Mouse (Mus musculus) forebrain, embryonic 11.5 days (tissue): ENCODE data around the gene Ica1. TPM values are rescaled to one million over a fixed set of nuclear protein-coding genes. Genes with fewer than 3 reads are reported as not detected.

Experiments
- ATAC-seq: fragments of 200-750 bp; cut with Nextera tagmentation; replicated peaks from 2 replicates; pipeline ENCODE4 v1.8.0; 2017; ENCODE audit warnings: moderate TSS enrichment; ENCODE audit not compliant: low FRiP score
- DNase-seq: peaks from one replicate; pipeline ENCODE4 v3.0.0-alpha.2; 2017; ENCODE audit warnings: low spot score
- H3K27ac ChIP-seq: fragments of 300-500 bp; sonication (generic); 2 replicates; pipeline ENCODE4 v1.5.1; 2014; ENCODE audit warnings: low read depth, low read length
- H3K27me3 ChIP-seq: fragments of 300-500 bp; sonication (generic); 2 replicates; pipeline ENCODE4 v1.6.1; 2014; ENCODE audit warnings: mild to moderate bottlenecking, low read length, mixed read lengths; ENCODE audit not compliant: control insufficient read depth, insufficient read depth
- H3K36me3 ChIP-seq: fragments of 300-500 bp; sonication (generic); 2 replicates; pipeline ENCODE4 v1.6.1; 2014; ENCODE audit warnings: mild to moderate bottlenecking, low read length, moderate library complexity, mixed read lengths; ENCODE audit not compliant: control insufficient read depth, insufficient read depth
- H3K4me1 ChIP-seq: fragments of 300-500 bp; sonication (generic); replicated peaks from 2 replicates; pipeline ENCODE4 v1.6.1; 2014; ENCODE audit warnings: low read length, mixed read lengths; ENCODE audit not compliant: control insufficient read depth, insufficient read depth
- H3K4me2 ChIP-seq: fragments of 300-500 bp; sonication (generic); 2 replicates; pipeline ENCODE4 v1.6.1; 2014; ENCODE audit warnings: low read depth, mild to moderate bottlenecking, low read length, moderate library complexity, mixed read lengths; ENCODE audit not compliant: severe bottlenecking
- H3K4me3 ChIP-seq: fragments of 300-500 bp; sonication (generic); 2 replicates; pipeline ENCODE4 v1.5.1; 2014; ENCODE audit warnings: low read depth, low read length
- H3K9ac ChIP-seq: fragments of 300-500 bp; sonication (generic); 2 replicates; pipeline ENCODE4 v1.6.1; 2014; ENCODE audit warnings: low read length
- H3K9me3 ChIP-seq: fragments of 300-500 bp; sonication (generic); 2 replicates; pipeline ENCODE4 v1.6.1; 2016; ENCODE audit warnings: low read length, mixed read lengths; ENCODE audit not compliant: control insufficient read depth
- WGBS: fragments of 180-500 bp; shearing (Covaris S2); extraction: QIAGEN DNeasy Blood & Tissue Kit; methylation state at CpG from one replicate; pipeline ENCODE4 v1.1.7; 2014; 5-methylcytosine and 5-hydroxymethylcytosine counted together
- polyA plus RNA-seq: library from polyadenylated mRNA; unstranded; fragments of >200 nt; fragmentation: Nextera tagmentation; extraction: Ambion mirVana; gene quantifications from 2 replicates; pipeline ENCODE4 v1.2.1, GENCODE M21; 2014

Ica1 gene
- polyA plus RNA-seq, 1 experiment from 2014 or later: 13.2 TPM

DNA sequence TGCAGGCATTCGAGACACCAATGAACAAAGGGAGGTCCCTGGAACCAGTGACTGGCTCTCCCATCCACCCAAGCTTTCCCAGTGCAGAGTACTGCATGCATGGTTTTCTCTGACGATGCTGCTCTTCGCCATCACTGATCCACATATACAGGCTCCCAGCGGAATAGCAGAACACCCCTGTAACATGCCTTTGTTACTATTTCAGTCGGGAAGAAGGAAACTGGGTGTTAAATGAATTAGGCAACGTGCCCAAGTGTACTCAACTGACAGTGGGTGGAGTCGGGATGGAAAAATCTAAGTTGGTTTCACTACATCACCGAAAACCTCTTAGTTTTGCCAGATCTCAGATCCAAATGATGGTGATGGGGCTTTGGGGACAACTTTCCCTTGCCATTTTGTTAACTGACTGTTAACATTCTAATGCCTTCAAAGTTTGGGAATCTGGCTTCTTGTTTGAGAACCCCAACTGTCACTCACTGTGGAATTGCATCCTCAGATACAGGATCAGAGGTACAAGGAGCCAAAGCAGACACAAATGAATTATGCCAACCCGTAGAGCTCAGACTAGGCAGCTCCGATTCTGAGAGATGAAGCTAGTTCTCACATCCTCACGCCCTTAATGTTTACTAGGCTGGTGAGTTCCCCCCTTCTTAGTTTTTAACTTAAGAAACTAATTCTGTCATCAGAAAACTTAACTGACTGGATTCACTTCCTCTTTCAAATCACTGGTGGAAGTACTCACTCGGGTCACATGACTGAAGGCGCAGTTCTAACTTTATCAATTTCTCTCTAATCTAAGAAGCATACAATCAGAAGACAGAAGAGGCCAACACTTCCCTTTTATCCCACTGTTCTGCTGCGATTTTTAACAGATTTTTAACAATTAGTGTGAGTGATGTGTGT is 91.4 kb downstream of the Ica1 start:
- H3K27ac ChIP-seq: no peak overlapping the region
- WGBS: 89% methylated on average over 14 of the region's 14 CpGs
- DNase-seq: no peak

DNA sequence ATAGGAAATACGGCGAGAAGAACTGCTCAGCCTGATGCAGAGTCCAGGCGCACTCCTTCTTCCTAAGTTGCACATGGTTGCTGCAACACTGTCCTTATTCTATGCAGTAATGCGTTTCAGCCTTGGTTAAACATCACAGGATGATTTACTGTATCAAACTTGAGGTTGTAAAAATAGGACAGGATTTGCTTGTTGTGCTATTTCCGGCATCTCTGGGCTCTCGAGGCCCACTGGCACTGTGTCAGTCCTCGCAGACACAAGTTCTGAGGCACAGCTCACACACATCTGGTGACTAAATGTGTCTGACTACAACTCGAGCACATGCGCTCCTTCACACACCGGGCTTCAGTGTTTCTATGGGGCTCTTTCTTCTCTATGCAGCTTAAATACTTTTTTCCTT is 94.9 kb downstream of the Ica1 start:
- H3K9me3 ChIP-seq: no peaks in the 10 kb centered on the region
- DNase-seq (no peak), ATAC-seq (no peak)
- no peak overlapping the region for H3K4me3 ChIP-seq
- H3K27me3 ChIP-seq: no peaks in the 10 kb centered on the region
- H3K27ac ChIP-seq: no peak overlapping the region
- 93% methylated on average over 10 of the region's 10 CpGs for WGBS
- H3K9ac ChIP-seq: no peak overlapping the region
- H3K4me2 ChIP-seq: no peak overlapping the region
- no peaks in the 10 kb centered on the region for H3K4me1 ChIP-seq
- H3K36me3 ChIP-seq: no peaks in the 10 kb centered on the region

More for the DNA sequence above, 91.4 kb downstream of the Ica1 start:
- H3K4me2 ChIP-seq: no peak overlapping the region
- H3K4me1 ChIP-seq: no peaks in the 10 kb centered on the region
- no peak for ATAC-seq
- no peak overlapping the region for H3K4me3 ChIP-seq
- H3K9me3 ChIP-seq: no peaks in the 10 kb centered on the region
- H3K36me3 ChIP-seq: no peaks in the 10 kb centered on the region
- no peak overlapping the region for H3K9ac ChIP-seq
- no peaks in the 10 kb centered on the region for H3K27me3 ChIP-seq

DNA sequence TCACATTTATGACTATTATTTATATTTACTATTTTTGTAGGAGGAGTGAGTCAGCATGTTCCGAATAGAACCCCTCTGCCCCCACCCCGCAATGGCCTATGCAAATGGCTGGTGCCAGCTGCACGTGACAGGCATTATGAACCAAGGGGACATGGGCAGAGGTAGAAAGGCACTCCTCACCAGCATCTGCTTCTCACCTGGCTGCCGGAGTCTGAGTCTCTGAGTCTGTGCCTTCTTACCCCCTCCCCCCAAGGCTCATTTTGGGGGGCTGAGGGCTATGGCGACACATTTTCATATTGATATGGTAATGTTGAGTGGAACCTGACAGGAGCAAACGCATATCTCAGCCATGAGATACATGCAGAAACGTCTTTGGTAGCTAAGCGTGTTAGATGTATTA is 97.4 kb downstream of the Ica1 start:
- WGBS: 89% methylated on average over 8 of the region's 8 CpGs
- H3K27me3 ChIP-seq: no peaks in the 10 kb centered on the region

GRCm38 (mm10) chr6:8673013-8673412 is 105.3 kb downstream of the Ica1 start:
- 94% methylated on average over 4 of the region's 4 CpGs for WGBS
- H3K27ac ChIP-seq: no peak overlapping the region

More for the DNA sequence above, 97.4 kb downstream of the Ica1 start:
- DNase-seq (no peak), ATAC-seq (no peak)
- no peaks in the 10 kb centered on the region for H3K4me1 ChIP-seq
- no peak overlapping the region for H3K4me2 ChIP-seq
- H3K36me3 ChIP-seq: no peaks in the 10 kb centered on the region
- no peak overlapping the region for H3K4me3 ChIP-seq
- H3K27ac ChIP-seq: no peak overlapping the region
- no peak overlapping the region for H3K9ac ChIP-seq
- no peaks in the 10 kb centered on the region for H3K9me3 ChIP-seq

GRCm38 (mm10) chr6:8669343-8669742 is 108.9 kb downstream of the Ica1 start:
- ATAC-seq: no peak
- 81% methylated on average over 4 of the region's 4 CpGs for WGBS
- no peak overlapping the region for H3K27ac ChIP-seq

More at GRCm38 (mm10) chr6:8673013-8673412, 105.3 kb downstream of the Ica1 start:
- H3K27me3 ChIP-seq: no peaks in the 10 kb centered on the region
- H3K9me3 ChIP-seq: no peaks in the 10 kb centered on the region
- H3K4me1 ChIP-seq: no peaks in the 10 kb centered on the region
- no peak for ATAC-seq
- no peak for DNase-seq
- no peak overlapping the region for H3K9ac ChIP-seq
- no peak overlapping the region for H3K4me3 ChIP-seq
- no peak overlapping the region for H3K4me2 ChIP-seq
- no peaks in the 10 kb centered on the region for H3K36me3 ChIP-seq

GRCm38 (mm10) chr6:8668013-8668811 is 110.1 kb downstream of the Ica1 start:
- 76% methylated on average over 6 of the region's 6 CpGs for WGBS
- H3K4me1 ChIP-seq: no peaks in the 10 kb centered on the region
- no peaks in the 10 kb centered on the region for H3K36me3 ChIP-seq
- DNase-seq (no peak), ATAC-seq (no peak)
- H3K4me2 ChIP-seq: no peak overlapping the region
- no peak overlapping the region for H3K9ac ChIP-seq
- no peaks in the 10 kb centered on the region for H3K9me3 ChIP-seq
- H3K27me3 ChIP-seq: no peaks in the 10 kb centered on the region
- no peak overlapping the region for H3K4me3 ChIP-seq
- no peak overlapping the region for H3K27ac ChIP-seq

More at GRCm38 (mm10) chr6:8669343-8669742, 108.9 kb downstream of the Ica1 start:
- Histone ChIP-seq H3K9me3 (no peaks in the 10 kb centered on the region), H3K4me2 (no peak overlapping the region), H3K27me3 (no peaks in the 10 kb centered on the region), H3K4me3 (no peak overlapping the region), H3K4me1 (no peaks in the 10 kb centered on the region), H3K9ac (no peak overlapping the region), H3K36me3 (no peaks in the 10 kb centered on the region)
- DNase-seq: no peak

DNA sequence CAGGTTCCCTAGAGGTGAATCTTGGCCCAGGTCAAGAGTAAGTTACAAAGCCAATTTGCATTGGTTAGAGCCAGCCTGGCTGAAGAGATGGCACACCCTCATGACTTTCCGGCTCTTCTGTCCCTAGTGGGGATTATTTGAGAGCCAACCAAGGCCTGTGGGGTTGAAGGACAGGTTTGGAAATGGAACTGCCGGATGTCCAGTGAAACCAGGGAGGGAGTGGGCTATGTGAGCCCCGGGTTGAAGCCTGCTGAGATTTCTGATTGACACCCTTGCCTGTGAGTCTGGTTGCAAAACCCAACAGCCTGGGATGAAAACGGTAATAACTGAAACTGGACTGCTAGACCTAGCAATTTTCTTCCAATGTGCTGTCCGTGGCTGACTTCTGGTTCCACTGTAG is 112.5 kb downstream of the Ica1 start:
- H3K9me3 ChIP-seq: no peaks in the 10 kb centered on the region
- H3K4me3 ChIP-seq: no peak overlapping the region
- ATAC-seq (no peak), DNase-seq (no peak)
- H3K27me3 ChIP-seq: no peaks in the 10 kb centered on the region
- H3K4me1 ChIP-seq: peaks cover 5% of the 10 kb centered on the region
- H3K4me2 ChIP-seq: no peak overlapping the region
- no peaks in the 10 kb centered on the region for H3K36me3 ChIP-seq
- 91% methylated on average over 5 of the region's 5 CpGs for WGBS
- H3K27ac ChIP-seq: no peak overlapping the region
- H3K9ac ChIP-seq: no peak overlapping the region

- H3K9ac ChIP-seq: no peak overlapping the region
- no peak overlapping the region for H3K4me3 ChIP-seq
- no peaks in the 10 kb centered on the region for H3K36me3 ChIP-seq
- no peak for DNase-seq
- 88% methylated on average over 5 of the region's 5 CpGs for WGBS
- no peak overlapping the region for H3K27ac ChIP-seq
- no peak overlapping the region for H3K4me2 ChIP-seq
- no peak for ATAC-seq
- no peaks in the 10 kb centered on the region for H3K9me3 ChIP-seq
- no peaks in the 10 kb centered on the region for H3K27me3 ChIP-seq
- H3K4me1 ChIP-seq: peaks cover 6% of the 10 kb centered on the region
Observed at GRCm38 (mm10) chr6:8664956-8665355, 113.3 kb downstream of the Ica1 start.
